Mouse (Mus musculus): ENCODE data around the gene Slc36a1. TPM values are rescaled to one million over a fixed set of nuclear protein-coding genes. Genes with fewer than 3 reads are reported as not detected.
A peak's percentile ranks its signal among the peaks of the same experiment; 100 is the strongest.

Gene Slc36a1
- polyA plus RNA-seq, 1 experiment from 2014 or later = 1.6 TPM

- 83% methylated on average over 5 of the region's 5 CpGs for WGBS
- no peaks in the 10 kb centered on the region for H3K9me3 ChIP-seq
These were observed 19.9 kb upstream of the Slc36a1 start for GRCm38 (mm10) chr11:55184246-55184645.

GRCm38 (mm10) chr11:55184733-55185291, 19.3 kb upstream of the Slc36a1 start, which contains the start of gene Slc36a2:
TSS of gene Slc36a2 (minus strand) at chr11:55185077.
- WGBS = 27% methylated on average over 10 of the region's 10 CpGs
- Histone ChIP-seq H3K4me3 (no peak within 1 kb of the TSS), H3K27ac (no peak within 1 kb of the TSS), H3K36me3 (no peaks in the 10 kb centered on the region), H3K9me3 (no peaks in the 10 kb centered on the region), H3K4me1 (replicated peaks) (peaks cover 20% of the 10 kb centered on the region), H3K27me3 (ENCODE audit: insufficient read depth, poor library complexity, severe bottlenecking) (no peaks in the 10 kb centered on the region)
- no peak for DNase-seq (ENCODE audit: low spot score)

More at GRCm38 (mm10) chr11:55184246-55184645, 19.9 kb upstream of the Slc36a1 start:
- Histone ChIP-seq H3K4me3 (no peak overlapping the region), H3K4me1 (replicated peaks) (peaks cover 20% of the 10 kb centered on the region), H3K27me3 (ENCODE audit: insufficient read depth, poor library complexity, severe bottlenecking) (no peaks in the 10 kb centered on the region), H3K36me3 (no peaks in the 10 kb centered on the region), H3K27ac (no peak overlapping the region)
- no peak for DNase-seq (ENCODE audit: low spot score)

GRCm38 (mm10) chr11:55187292-55187691, 16.9 kb upstream of the Slc36a1 start:
- no peak overlapping the region for H3K4me3 ChIP-seq
- no peak for DNase-seq (ENCODE audit: low spot score)
- no peaks in the 10 kb centered on the region for H3K27me3 ChIP-seq (ENCODE audit: insufficient read depth, poor library complexity, severe bottlenecking)
- 86% methylated on average over 4 of the region's 4 CpGs for WGBS
- H3K4me1 ChIP-seq (replicated peaks) = peaks cover 20% of the 10 kb centered on the region
- H3K9me3 ChIP-seq = no peaks in the 10 kb centered on the region
- no peak overlapping the region for H3K27ac ChIP-seq
- no peaks in the 10 kb centered on the region for H3K36me3 ChIP-seq

- Histone ChIP-seq H3K27ac (no peak overlapping the region), H3K27me3 (ENCODE audit: insufficient read depth, poor library complexity, severe bottlenecking) (no peaks in the 10 kb centered on the region), H3K4me3 (no peak overlapping the region), H3K4me1 (replicated peaks) (peaks cover 20% of the 10 kb centered on the region), H3K9me3 (no peaks in the 10 kb centered on the region), H3K36me3 (no peaks in the 10 kb centered on the region)
- WGBS = 89% methylated on average over 6 of the region's 6 CpGs
- no peak for DNase-seq (ENCODE audit: low spot score)
These were observed 16.4 kb upstream of the Slc36a1 start for GRCm38 (mm10) chr11:55187777-55188176.

GRCm38 (mm10) chr11:55190216-55190615, 13.9 kb upstream of the Slc36a1 start:
- 82% methylated on average over 3 of the region's 3 CpGs for WGBS

GRCm38 (mm10) chr11:55197086-55197485, 7.1 kb upstream of the Slc36a1 start:
- Histone ChIP-seq H3K4me3 (no peak overlapping the region), H3K27ac (no peak overlapping the region), H3K9me3 (no peaks in the 10 kb centered on the region), H3K4me1 (replicated peaks) (no peaks in the 10 kb centered on the region), H3K36me3 (no peaks in the 10 kb centered on the region), H3K27me3 (ENCODE audit: insufficient read depth, poor library complexity, severe bottlenecking) (no peaks in the 10 kb centered on the region)
- DNase-seq (ENCODE audit: low spot score) = no peak
- WGBS = 74% methylated on average over 6 of the region's 6 CpGs

More at GRCm38 (mm10) chr11:55190216-55190615, 13.9 kb upstream of the Slc36a1 start:
- H3K36me3 ChIP-seq = no peaks in the 10 kb centered on the region
- no peak overlapping the region for H3K27ac ChIP-seq
- H3K4me1 ChIP-seq (replicated peaks) = no peaks in the 10 kb centered on the region
- DNase-seq (ENCODE audit: low spot score) = no peak
- no peaks in the 10 kb centered on the region for H3K9me3 ChIP-seq
- no peak overlapping the region for H3K4me3 ChIP-seq
- H3K27me3 ChIP-seq (ENCODE audit: insufficient read depth, poor library complexity, severe bottlenecking) = no peaks in the 10 kb centered on the region

- 85% methylated on average over 8 of the region's 8 CpGs for WGBS
- DNase-seq (ENCODE audit: low spot score) = no peak
These were observed 6.2 kb upstream of the Slc36a1 start for GRCm38 (mm10) chr11:55197740-55198510.

GRCm38 (mm10) chr11:55204602-55205001, 452 bp downstream of the Slc36a1 start:
- Histone ChIP-seq H3K4me3 (peak overlapping the region; percentile 76), H3K4me1 (replicated peaks) (peaks cover 23% of the 10 kb centered on the region), H3K9me3 (no peaks in the 10 kb centered on the region), H3K27me3 (ENCODE audit: insufficient read depth, poor library complexity, severe bottlenecking) (no peaks in the 10 kb centered on the region), H3K36me3 (no peaks in the 10 kb centered on the region), H3K27ac (peak overlapping the region; percentile 86)
- WGBS = 8% methylated on average over 17 of the region's 17 CpGs
- no peak for DNase-seq (ENCODE audit: low spot score)

More at GRCm38 (mm10) chr11:55197740-55198510, 6.2 kb upstream of the Slc36a1 start:
- H3K9me3 ChIP-seq = no peaks in the 10 kb centered on the region
- no peaks in the 10 kb centered on the region for H3K27me3 ChIP-seq (ENCODE audit: insufficient read depth, poor library complexity, severe bottlenecking)
- no peak overlapping the region for H3K4me3 ChIP-seq
- no peaks in the 10 kb centered on the region for H3K36me3 ChIP-seq
- no peaks in the 10 kb centered on the region for H3K4me1 ChIP-seq (replicated peaks)
- no peak overlapping the region for H3K27ac ChIP-seq

GRCm38 (mm10) chr11:55208001-55208690, 4.0 kb downstream of the Slc36a1 start:
- Histone ChIP-seq H3K9me3 (peaks cover 5% of the 10 kb centered on the region; the same call in 1 of the 2 replicates), H3K36me3 (peaks cover 3% of the 10 kb centered on the region; the same call in 1 of the 2 replicates), H3K27me3 (ENCODE audit: insufficient read depth, poor library complexity, severe bottlenecking) (no peaks in the 10 kb centered on the region), H3K27ac (no peak overlapping the region), H3K4me3 (no peak overlapping the region), H3K4me1 (replicated peaks) (peaks cover 38% of the 10 kb centered on the region)
- DNase-seq (ENCODE audit: low spot score) = no peak
- 72% methylated on average over 6 of the region's 6 CpGs for WGBS

- Histone ChIP-seq H3K36me3 (peaks cover 3% of the 10 kb centered on the region), H3K27ac (no peak overlapping the region), H3K27me3 (ENCODE audit: insufficient read depth, poor library complexity, severe bottlenecking) (no peaks in the 10 kb centered on the region), H3K9me3 (peaks cover 5% of the 10 kb centered on the region; the same call in 1 of the 2 replicates), H3K4me1 (replicated peaks) (peaks cover 38% of the 10 kb centered on the region), H3K4me3 (no peak overlapping the region)
- 83% methylated on average over 2 of the region's 2 CpGs for WGBS
- no peak for DNase-seq (ENCODE audit: low spot score)
These were observed 4.9 kb downstream of the Slc36a1 start for GRCm38 (mm10) chr11:55209032-55209431.

- H3K36me3 ChIP-seq = peaks cover 3% of the 10 kb centered on the region
- DNase-seq (ENCODE audit: low spot score) = no peak
- H3K9me3 ChIP-seq = peaks cover 5% of the 10 kb centered on the region; the same call in 1 of the 2 replicates
- H3K4me3 ChIP-seq = no peak overlapping the region
- H3K27ac ChIP-seq = no peak overlapping the region
- H3K27me3 ChIP-seq (ENCODE audit: insufficient read depth, poor library complexity, severe bottlenecking) = no peaks in the 10 kb centered on the region
- peaks cover 32% of the 10 kb centered on the region for H3K4me1 ChIP-seq (replicated peaks)
- WGBS = 76% methylated on average over 6 of the region's 6 CpGs
These were observed 5.6 kb downstream of the Slc36a1 start for GRCm38 (mm10) chr11:55209626-55210353.

- H3K27ac ChIP-seq = no peak overlapping the region
- WGBS = 93% methylated on average over 4 of the region's 4 CpGs
These were observed 9.4 kb downstream of the Slc36a1 start for GRCm38 (mm10) chr11:55213518-55213917.

More at GRCm38 (mm10) chr11:55213518-55213917, 9.4 kb downstream of the Slc36a1 start:
- Histone ChIP-seq H3K27me3 (ENCODE audit: insufficient read depth, poor library complexity, severe bottlenecking) (no peaks in the 10 kb centered on the region), H3K4me3 (no peak overlapping the region), H3K9me3 (peaks cover 5% of the 10 kb centered on the region; the same call in 1 of the 2 replicates), H3K4me1 (replicated peaks) (peaks cover 17% of the 10 kb centered on the region), H3K36me3 (peaks cover 3% of the 10 kb centered on the region)
- no peak for DNase-seq (ENCODE audit: low spot score)
